Mouse (Mus musculus): ENCODE measurements around the gene Spryd4. TPM values are rescaled to one million over a fixed set of nuclear protein-coding genes. Genes with fewer than 3 reads are reported as not detected.
A peak's percentile ranks its signal among the peaks of the same experiment; 100 is the strongest.
"Not testable (repeated sequence)": the region's sequence is repeated elsewhere in the genome, so short reads cannot be mapped to it uniquely, and the experiment has no call there.

Gene Spryd4
- polyA plus RNA-seq, 2 experiments = 22.3 to 36.9 TPM

- WGBS = 86% methylated on average over 4 of the region's 4 CpGs
- Histone ChIP-seq H3K27ac (replicated peaks; ENCODE audit: low read depth, low read length) (no peak overlapping the region), H3K27me3 (ENCODE audit: control insufficient read depth, insufficient read depth, low read length) (no peaks in the 10 kb centered on the region), H3K4me3 (replicated peaks; ENCODE audit: low read length) (no peak overlapping the region), H3K4me1 (ENCODE audit: control insufficient read depth, insufficient read depth, low read length) (peaks cover 23% of the 10 kb centered on the region), H3K36me3 (ENCODE audit: control insufficient read depth, insufficient read depth, low read length) (no peaks in the 10 kb centered on the region), H3K4me2 (replicated peaks; ENCODE audit: low read depth, low read length, severe bottlenecking) (no peak overlapping the region), H3K9ac (ENCODE audit: low read depth, low read length, severe bottlenecking) (no peak overlapping the region), H3K9me3 (ENCODE audit: control insufficient read depth, low read length) (no peaks in the 10 kb centered on the region)
- TF ChIP-seq POLR2A (IDR thresholded peaks at IDR 0.05; ENCODE audit: borderline replicate concordance, extremely low read depth, insufficient read depth, insufficient read length) = no peak
- ATAC-seq (ENCODE audit: low FRiP score, low read depth) (no peak), DNase-seq (ENCODE audit: low spot score) (no peak)
Measured at GRCm38 (mm10) chr10:128177316-128177715, 34.3 kb downstream of the Spryd4 start.

- H3K9me3 ChIP-seq (ENCODE audit: control insufficient read depth, low read length) = no peaks in the 10 kb centered on the region
- DNase-seq (ENCODE audit: low spot score) (peak; percentile 96), ATAC-seq (ENCODE audit: low FRiP score, low read depth) (peak; percentile 91)
- peak overlapping the region; percentile 69 for H3K9ac ChIP-seq (ENCODE audit: low read depth, low read length, severe bottlenecking)
- H3K4me2 ChIP-seq (replicated peaks; ENCODE audit: low read depth, low read length, severe bottlenecking) = peak overlapping the region; percentile 79
- peak overlapping the region; percentile 91 for H3K27ac ChIP-seq (replicated peaks; ENCODE audit: low read depth, low read length)
- H3K4me3 ChIP-seq (replicated peaks; ENCODE audit: low read length) = peak overlapping the region; percentile 65
- H3K27me3 ChIP-seq (ENCODE audit: control insufficient read depth, insufficient read depth, low read length) = no peaks in the 10 kb centered on the region
- no peak for TF ChIP-seq POLR2A (IDR thresholded peaks at IDR 0.05; ENCODE audit: borderline replicate concordance, extremely low read depth, insufficient read depth, insufficient read length)
- no peaks in the 10 kb centered on the region for H3K36me3 ChIP-seq (ENCODE audit: control insufficient read depth, insufficient read depth, low read length)
- under 1% methylated on average over 16 of the region's 17 CpGs for WGBS
- peaks cover 23% of the 10 kb centered on the region for H3K4me1 ChIP-seq (ENCODE audit: control insufficient read depth, insufficient read depth, low read length)
Measured at GRCm38 (mm10) chr10:128175996-128176755, 35.4 kb downstream of the Spryd4 start.

GRCm38 (mm10) chr10:128175302-128175701, 36.3 kb downstream of the Spryd4 start:
- TF ChIP-seq POLR2A (IDR thresholded peaks at IDR 0.05; ENCODE audit: borderline replicate concordance, extremely low read depth, insufficient read depth, insufficient read length) = no peak
- Histone ChIP-seq H3K9me3 (ENCODE audit: control insufficient read depth, low read length) (no peaks in the 10 kb centered on the region), H3K4me3 (replicated peaks; ENCODE audit: low read length) (peak overlapping the region; percentile 65), H3K9ac (ENCODE audit: low read depth, low read length, severe bottlenecking) (peak overlapping the region; percentile 69), H3K27me3 (ENCODE audit: control insufficient read depth, insufficient read depth, low read length) (no peaks in the 10 kb centered on the region), H3K36me3 (ENCODE audit: control insufficient read depth, insufficient read depth, low read length) (no peaks in the 10 kb centered on the region), H3K4me2 (replicated peaks; ENCODE audit: low read depth, low read length, severe bottlenecking) (peak overlapping the region; percentile 79), H3K27ac (replicated peaks; ENCODE audit: low read depth, low read length) (peak overlapping the region; percentile 91), H3K4me1 (ENCODE audit: control insufficient read depth, insufficient read depth, low read length) (peaks cover 23% of the 10 kb centered on the region)
- DNase-seq (ENCODE audit: low spot score) (no peak), ATAC-seq (ENCODE audit: low FRiP score, low read depth) (no peak)
- WGBS = 11% methylated on average over 3 of the region's 3 CpGs

GRCm38 (mm10) chr10:128171348-128171747, 40.3 kb downstream of the Spryd4 start:
- WGBS = 97% methylated on average over 10 of the region's 10 CpGs
- not testable (repeated sequence) for H3K27ac ChIP-seq (replicated peaks; ENCODE audit: low read depth, low read length); H3K27me3 ChIP-seq (ENCODE audit: control insufficient read depth, insufficient read depth, low read length); H3K4me3 ChIP-seq (replicated peaks; ENCODE audit: low read length); H3K9ac ChIP-seq (ENCODE audit: low read depth, low read length, severe bottlenecking); ATAC-seq (ENCODE audit: low FRiP score, low read depth); H3K4me2 ChIP-seq (replicated peaks; ENCODE audit: low read depth, low read length, severe bottlenecking); DNase-seq (ENCODE audit: low spot score); H3K9me3 ChIP-seq (ENCODE audit: control insufficient read depth, low read length); H3K36me3 ChIP-seq (ENCODE audit: control insufficient read depth, insufficient read depth, low read length)
- peaks cover 20% of the 10 kb centered on the region for H3K4me1 ChIP-seq (ENCODE audit: control insufficient read depth, insufficient read depth, low read length)

GRCm38 (mm10) chr10:128167091-128167490, 44.5 kb downstream of the Spryd4 start:
- Histone ChIP-seq H3K9ac (ENCODE audit: low read depth, low read length, severe bottlenecking) (no peak overlapping the region), H3K36me3 (ENCODE audit: control insufficient read depth, insufficient read depth, low read length) (no peaks in the 10 kb centered on the region), H3K4me3 (replicated peaks; ENCODE audit: low read length) (no peak overlapping the region), H3K4me2 (replicated peaks; ENCODE audit: low read depth, low read length, severe bottlenecking) (no peak overlapping the region), H3K27me3 (ENCODE audit: control insufficient read depth, insufficient read depth, low read length) (no peaks in the 10 kb centered on the region), H3K9me3 (ENCODE audit: control insufficient read depth, low read length) (no peaks in the 10 kb centered on the region), H3K27ac (replicated peaks; ENCODE audit: low read depth, low read length) (no peak overlapping the region), H3K4me1 (ENCODE audit: control insufficient read depth, insufficient read depth, low read length) (peaks cover 5% of the 10 kb centered on the region; the same call in 1 of the 2 replicates)
- DNase-seq (ENCODE audit: low spot score) (no peak), ATAC-seq (ENCODE audit: low FRiP score, low read depth) (no peak)
- no peak for TF ChIP-seq POLR2A (IDR thresholded peaks at IDR 0.05; ENCODE audit: borderline replicate concordance, extremely low read depth, insufficient read depth, insufficient read length)
- WGBS = 45% methylated on average over 6 of the region's 6 CpGs

- not testable (repeated sequence) for H3K27me3 ChIP-seq (ENCODE audit: control insufficient read depth, insufficient read depth, low read length); H3K36me3 ChIP-seq (ENCODE audit: control insufficient read depth, insufficient read depth, low read length); H3K27ac ChIP-seq (replicated peaks; ENCODE audit: low read depth, low read length); H3K4me1 ChIP-seq (ENCODE audit: control insufficient read depth, insufficient read depth, low read length); DNase-seq (ENCODE audit: low spot score); ATAC-seq (ENCODE audit: low FRiP score, low read depth); H3K4me3 ChIP-seq (replicated peaks; ENCODE audit: low read length); H3K4me2 ChIP-seq (replicated peaks; ENCODE audit: low read depth, low read length, severe bottlenecking); H3K9ac ChIP-seq (ENCODE audit: low read depth, low read length, severe bottlenecking); H3K9me3 ChIP-seq (ENCODE audit: control insufficient read depth, low read length)
- 100% methylated on average over 2 of the region's 3 CpGs for WGBS
Measured at GRCm38 (mm10) chr10:128165726-128166125, 45.9 kb downstream of the Spryd4 start.

Other genes starting within 250 kb of the Spryd4 start
- not detected in 2 replicates for gene Hsd17b6, start 204.2 kb downstream of the Spryd4 start, polyA plus RNA-seq (2012; rRNA removed)
- not detected in 2 replicates for gene Hsd17b6, start 204.2 kb downstream of the Spryd4 start, polyA plus RNA-seq (2014; fragmentation: Nextera tagmentation; extraction: Ambion mirVana)
- gene Prim1, start 196.6 kb downstream of the Spryd4 start, polyA plus RNA-seq (2012; rRNA removed) = 47.6 and 59.5 TPM in 2 replicates
- gene Prim1, start 196.6 kb downstream of the Spryd4 start, polyA plus RNA-seq (2014; fragmentation: Nextera tagmentation; extraction: Ambion mirVana) = 73.9 and 76.5 TPM in 2 replicates
- gene Naca, start 176.2 kb downstream of the Spryd4 start, polyA plus RNA-seq (2012; rRNA removed) = 362 and 554 TPM in 2 replicates
- gene Naca, start 176.2 kb downstream of the Spryd4 start, polyA plus RNA-seq (2014; fragmentation: Nextera tagmentation; extraction: Ambion mirVana) = 844 and 893 TPM in 2 replicates
- 78.0 and 93.0 TPM in 2 replicates for gene Ptges3, start 152.9 kb downstream of the Spryd4 start, polyA plus RNA-seq (2012; rRNA removed)
- 450 and 461 TPM in 2 replicates for gene Ptges3, start 152.9 kb downstream of the Spryd4 start, polyA plus RNA-seq (2014; fragmentation: Nextera tagmentation; extraction: Ambion mirVana)
- gene Atp5b, start 128.5 kb downstream of the Spryd4 start, polyA plus RNA-seq (2012; rRNA removed) = 1,269 and 2,071 TPM in 2 replicates
- 1,908 and 2,011 TPM in 2 replicates for gene Atp5b, start 128.5 kb downstream of the Spryd4 start, polyA plus RNA-seq (2014; fragmentation: Nextera tagmentation; extraction: Ambion mirVana)
- gene Baz2a, start 120.2 kb downstream of the Spryd4 start, polyA plus RNA-seq (2012; rRNA removed) = 28.3 and 31.1 TPM in 2 replicates
- gene Baz2a, start 120.2 kb downstream of the Spryd4 start, polyA plus RNA-seq (2014; fragmentation: Nextera tagmentation; extraction: Ambion mirVana) = 17.5 and 18.2 TPM in 2 replicates
- 113 and 117 TPM in 2 replicates for gene Rbms2, start 31.5 kb downstream of the Spryd4 start, polyA plus RNA-seq (2012; rRNA removed)
- gene Rbms2, start 31.5 kb downstream of the Spryd4 start, polyA plus RNA-seq (2014; fragmentation: Nextera tagmentation; extraction: Ambion mirVana) = 33.8 and 35.9 TPM in 2 replicates
- 4.8 and 5.8 TPM in 2 replicates for gene Gls2, start 17.4 kb downstream of the Spryd4 start, polyA plus RNA-seq (2012; rRNA removed)
- gene Gls2, start 17.4 kb downstream of the Spryd4 start, polyA plus RNA-seq (2014; fragmentation: Nextera tagmentation; extraction: Ambion mirVana) = 2.0 and 2.5 TPM in 2 replicates
- 0.88 and 1.7 TPM in 2 replicates for gene Mip, start 14.0 kb upstream of the Spryd4 start, polyA plus RNA-seq (2012; rRNA removed)
- 0.17 and 0.37 TPM in 2 replicates for gene Mip, start 14.0 kb upstream of the Spryd4 start, polyA plus RNA-seq (2014; fragmentation: Nextera tagmentation; extraction: Ambion mirVana)
- gene Timeless, start 20.3 kb upstream of the Spryd4 start, polyA plus RNA-seq (2012; rRNA removed) = 31.7 and 32.4 TPM in 2 replicates
- 48.6 and 54.7 TPM in 2 replicates for gene Timeless, start 20.3 kb upstream of the Spryd4 start, polyA plus RNA-seq (2014; fragmentation: Nextera tagmentation; extraction: Ambion mirVana)
- 0.58 and 0.72 TPM in 2 replicates for gene Apon, start 42.3 kb upstream of the Spryd4 start, polyA plus RNA-seq (2012; rRNA removed)
- gene Apon, start 42.3 kb upstream of the Spryd4 start, polyA plus RNA-seq (2014; fragmentation: Nextera tagmentation; extraction: Ambion mirVana) = 0.30 and 0.57 TPM in 2 replicates
- gene Apof, start 56.9 kb upstream of the Spryd4 start, polyA plus RNA-seq (2012; rRNA removed) = 0.20 and 0.32 TPM in 2 replicates
- gene Apof, start 56.9 kb upstream of the Spryd4 start, polyA plus RNA-seq (2014; fragmentation: Nextera tagmentation; extraction: Ambion mirVana) = not detected in 2 replicates
- gene Stat2, start 58.8 kb upstream of the Spryd4 start, polyA plus RNA-seq (2012; rRNA removed) = 20.5 and 22.1 TPM in 2 replicates
- 12.9 and 13.2 TPM in 2 replicates for gene Stat2, start 58.8 kb upstream of the Spryd4 start, polyA plus RNA-seq (2014; fragmentation: Nextera tagmentation; extraction: Ambion mirVana)
- 0.18 and 0.31 TPM in 2 replicates for gene Il23a, start 86.9 kb upstream of the Spryd4 start, polyA plus RNA-seq (2012; rRNA removed)
- gene Il23a, start 86.9 kb upstream of the Spryd4 start, polyA plus RNA-seq (2014; fragmentation: Nextera tagmentation; extraction: Ambion mirVana) = 0.28 TPM in 1 of 2 replicates, not detected in the other
- gene Pan2, start 91.5 kb upstream of the Spryd4 start, polyA plus RNA-seq (2012; rRNA removed) = 49.7 and 58.0 TPM in 2 replicates
- gene Pan2, start 91.5 kb upstream of the Spryd4 start, polyA plus RNA-seq (2014; fragmentation: Nextera tagmentation; extraction: Ambion mirVana) = 26.6 and 31.1 TPM in 2 replicates
- 129 and 169 TPM in 2 replicates for gene Cnpy2, start 110.7 kb upstream of the Spryd4 start, polyA plus RNA-seq (2012; rRNA removed)
- gene Cnpy2, start 110.7 kb upstream of the Spryd4 start, polyA plus RNA-seq (2014; fragmentation: Nextera tagmentation; extraction: Ambion mirVana) = 378 and 387 TPM in 2 replicates
- gene Cs, start 125.9 kb upstream of the Spryd4 start, polyA plus RNA-seq (2012; rRNA removed) = 131 and 149 TPM in 2 replicates
- gene Cs, start 125.9 kb upstream of the Spryd4 start, polyA plus RNA-seq (2014; fragmentation: Nextera tagmentation; extraction: Ambion mirVana) = 173 and 174 TPM in 2 replicates
- gene Coq10a, start 157.2 kb upstream of the Spryd4 start, polyA plus RNA-seq (2012; rRNA removed) = 38.9 and 43.5 TPM in 2 replicates
- 19.4 and 21.5 TPM in 2 replicates for gene Coq10a, start 157.2 kb upstream of the Spryd4 start, polyA plus RNA-seq (2014; fragmentation: Nextera tagmentation; extraction: Ambion mirVana)
- 50.7 and 59.8 TPM in 2 replicates for gene Ankrd52, start 165.3 kb upstream of the Spryd4 start, polyA plus RNA-seq (2012; rRNA removed)
- 11.3 and 11.9 TPM in 2 replicates for gene Ankrd52, start 165.3 kb upstream of the Spryd4 start, polyA plus RNA-seq (2014; fragmentation: Nextera tagmentation; extraction: Ambion mirVana)
- 0.39 and 0.55 TPM in 2 replicates for gene Slc39a5, start 189.4 kb upstream of the Spryd4 start, polyA plus RNA-seq (2012; rRNA removed)
- gene Slc39a5, start 189.4 kb upstream of the Spryd4 start, polyA plus RNA-seq (2014; fragmentation: Nextera tagmentation; extraction: Ambion mirVana) = 0.14 TPM in 1 of 2 replicates, not detected in the other
- gene Nabp2, start 199.7 kb upstream of the Spryd4 start, polyA plus RNA-seq (2012; rRNA removed) = 38.9 and 42.3 TPM in 2 replicates
- gene Nabp2, start 199.7 kb upstream of the Spryd4 start, polyA plus RNA-seq (2014; fragmentation: Nextera tagmentation; extraction: Ambion mirVana) = 68.6 and 71.9 TPM in 2 replicates
- 37.0 and 38.1 TPM in 2 replicates for gene Rnf41, start 199.8 kb upstream of the Spryd4 start, polyA plus RNA-seq (2012; rRNA removed)
- gene Rnf41, start 199.8 kb upstream of the Spryd4 start, polyA plus RNA-seq (2014; fragmentation: Nextera tagmentation; extraction: Ambion mirVana) = 35.7 and 36.1 TPM in 2 replicates
- gene Smarcc2, start 247.4 kb upstream of the Spryd4 start, polyA plus RNA-seq (2012; rRNA removed) = 216 and 219 TPM in 2 replicates
- 98.0 and 110 TPM in 2 replicates for gene Smarcc2, start 247.4 kb upstream of the Spryd4 start, polyA plus RNA-seq (2014; fragmentation: Nextera tagmentation; extraction: Ambion mirVana)